Mouse (Mus musculus) spleen, adult 2 months (tissue): Measurements from ENCODE around the gene Il17ra.

ENCODE experiments used
- CTCF ChIP-seq: fragments of 200-500 bp; IDR thresholded peaks from 2 replicates; pipeline ENCODE4 v1.5.1; 2011; ENCODE audit warnings: mild to moderate bottlenecking, inconsistent platforms; ENCODE audit not compliant: insufficient read depth, insufficient read length, insufficient replicate concordance; ENCODE audit errors: extremely low read depth
- POLR2A ChIP-seq: fragments of 200-500 bp; IDR thresholded peaks from 2 replicates; pipeline ENCODE4 v1.6.1; 2011; ENCODE audit warnings: low read depth, low read length, inconsistent platforms

DNA sequence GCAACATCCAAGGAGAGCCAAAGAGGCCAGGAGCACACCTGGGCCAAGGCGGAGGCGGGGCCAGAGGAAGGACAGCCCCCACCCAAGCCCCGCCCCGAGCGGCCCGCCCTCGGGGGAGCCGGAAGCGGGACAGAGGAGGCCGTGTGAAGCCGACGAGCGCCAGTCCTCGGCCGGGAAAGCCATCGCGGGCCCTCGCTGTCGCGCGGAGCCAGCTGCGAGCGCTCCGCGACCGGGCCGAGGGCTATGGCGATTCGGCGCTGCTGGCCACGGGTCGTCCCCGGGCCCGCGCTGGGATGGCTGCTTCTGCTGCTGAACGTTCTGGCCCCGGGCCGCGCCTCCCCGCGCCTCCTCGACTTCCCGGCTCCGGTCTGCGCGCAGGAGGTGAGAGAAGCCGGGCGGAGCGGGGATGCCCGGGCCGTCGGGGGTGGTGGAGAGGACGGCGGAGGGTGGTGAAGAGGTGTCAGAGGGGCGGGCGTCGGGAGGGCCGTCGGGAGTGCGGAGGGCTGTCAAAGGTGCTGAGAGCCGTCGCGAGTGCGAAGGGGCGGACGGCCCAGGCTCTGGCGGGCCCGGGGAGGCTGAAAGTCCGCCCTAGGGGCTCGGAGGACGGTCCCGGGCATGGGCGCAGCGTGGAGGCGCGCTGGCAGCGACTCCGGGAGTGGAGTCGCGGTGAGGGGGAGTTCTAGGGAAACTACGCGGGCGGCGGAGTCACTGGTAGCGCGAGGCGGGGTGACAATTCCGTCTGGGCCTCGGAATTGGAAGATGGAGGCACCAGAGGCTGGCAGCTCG, at the start of gene Il17ra:
- TF ChIP-seq CTCF (no peak), POLR2A (peak; percentile 93)
